Mouse (Mus musculus) c-Kit-negative CD71-positive TER-119-positive erythroid progenitor cells, embryonic 14.5 days (primary cell): Measurements from ENCODE around the gene Naaa.

Source experiments
- DNase-seq: peaks from one replicate; pipeline ENCODE4 v3.0.0-alpha.2; 2013; ENCODE audit warnings: low read depth, low spot score

The Naaa gene

GRCm38 (mm10) chr5:92215308-92215707, 62.7 kb downstream of the Naaa start, which contains the start of gene U90926:
TSS of gene U90926 (minus strand) at chr5:92215408.
- no peak for DNase-seq

GRCm38 (mm10) chr5:92212231-92212630, 65.7 kb downstream of the Naaa start:
- DNase-seq = no peak

- no peak for DNase-seq
Measured at GRCm38 (mm10) chr5:92210205-92210604, 67.8 kb downstream of the Naaa start.
